Mouse (Mus musculus): ENCODE data around the gene Pfn1. TPM values are rescaled to one million over a fixed set of nuclear protein-coding genes. Genes with fewer than 3 reads are reported as not detected.

Gene Pfn1
- polyA plus RNA-seq, 1 experiment from 2014 or later: 1,550 TPM

DNA sequence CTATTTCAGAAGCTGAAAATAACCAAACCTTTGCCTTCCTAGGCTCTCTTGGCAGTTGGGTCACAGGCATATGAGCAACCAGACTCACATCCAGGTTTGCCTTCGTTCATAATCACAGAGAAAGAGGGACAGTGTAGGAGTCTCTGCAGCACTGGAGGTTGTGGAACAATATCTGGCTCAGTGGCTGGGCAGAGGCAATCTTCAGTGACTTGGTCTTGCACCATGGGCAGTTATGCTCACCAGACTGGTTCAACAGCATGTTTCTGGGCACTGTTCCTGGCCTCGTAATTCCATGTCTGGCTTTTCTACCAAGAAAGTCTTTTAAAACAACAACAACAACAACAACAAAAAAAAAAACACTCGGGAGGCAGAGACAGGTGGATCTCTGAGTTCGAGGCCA lies 18.8 kb downstream of the Pfn1 start:
- H3K9ac ChIP-seq (ENCODE audit: low read length): no peak overlapping the region
- DNase-seq (ENCODE audit: low spot score): no peak
- ATAC-seq (ENCODE audit: low FRiP score, low TSS enrichment): no peak
- no peaks in the 10 kb centered on the region for H3K9me3 ChIP-seq (ENCODE audit: control insufficient read depth, low read length)
- H3K4me1 ChIP-seq (replicated peaks; ENCODE audit: control insufficient read depth, insufficient read depth): no peaks in the 10 kb centered on the region
- H3K4me2 ChIP-seq (replicated peaks; ENCODE audit: low read depth): no peak overlapping the region
- no peak overlapping the region for H3K4me3 ChIP-seq (ENCODE audit: low read depth, low read length)
- no peaks in the 10 kb centered on the region for H3K27me3 ChIP-seq (ENCODE audit: control insufficient read depth, insufficient read depth, low read length)
- 70% methylated on average over 4 of the region's 4 CpGs for WGBS
- no peak overlapping the region for H3K27ac ChIP-seq (replicated peaks)
- TF ChIP-seq EP300 (optimal IDR thresholded peaks at IDR 0.05) (no peak), CTCF (IDR thresholded peaks at IDR 0.05; ENCODE audit: low read depth) (no peak)
- H3K36me3 ChIP-seq (ENCODE audit: control insufficient read depth, insufficient read depth, low read length): no peaks in the 10 kb centered on the region

DNA sequence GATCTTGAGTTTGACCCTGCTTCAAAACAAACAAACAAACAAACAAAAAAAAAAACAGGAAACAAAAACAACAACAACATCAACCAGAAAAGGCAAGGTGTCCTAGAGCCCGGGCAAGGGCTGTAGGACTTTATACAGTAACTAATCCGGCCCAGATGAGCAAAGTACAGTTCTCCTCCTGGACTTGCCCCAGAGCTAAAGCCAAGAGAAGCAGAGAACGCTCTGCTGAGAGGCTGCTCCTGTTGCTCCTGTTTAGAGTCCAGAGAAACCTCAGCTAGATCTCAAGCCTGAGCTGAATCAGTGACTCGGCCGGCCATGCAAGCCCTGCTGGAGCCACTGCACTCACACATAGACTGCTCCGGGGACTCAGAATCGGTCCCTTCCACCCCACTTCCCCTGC lies 24.3 kb downstream of the Pfn1 start:
- no peak for ATAC-seq (ENCODE audit: low FRiP score, low TSS enrichment)
- H3K36me3 ChIP-seq (ENCODE audit: control insufficient read depth, insufficient read depth, low read length): no peaks in the 10 kb centered on the region
- DNase-seq (ENCODE audit: low spot score): no peak
- H3K27me3 ChIP-seq (ENCODE audit: control insufficient read depth, insufficient read depth, low read length): no peaks in the 10 kb centered on the region
- no peak overlapping the region for H3K27ac ChIP-seq (replicated peaks)
- no peak for TF ChIP-seq CTCF (IDR thresholded peaks at IDR 0.05; ENCODE audit: low read depth)
- no peak for TF ChIP-seq EP300 (optimal IDR thresholded peaks at IDR 0.05)
- H3K4me2 ChIP-seq (replicated peaks; ENCODE audit: low read depth): no peak overlapping the region
- H3K4me1 ChIP-seq (replicated peaks; ENCODE audit: control insufficient read depth, insufficient read depth): no peaks in the 10 kb centered on the region
- WGBS: 73% methylated on average over 7 of the region's 7 CpGs
- H3K9me3 ChIP-seq (ENCODE audit: control insufficient read depth, low read length): no peaks in the 10 kb centered on the region
- no peak overlapping the region for H3K4me3 ChIP-seq (ENCODE audit: low read depth, low read length)
- H3K9ac ChIP-seq (ENCODE audit: low read length): no peak overlapping the region

DNA sequence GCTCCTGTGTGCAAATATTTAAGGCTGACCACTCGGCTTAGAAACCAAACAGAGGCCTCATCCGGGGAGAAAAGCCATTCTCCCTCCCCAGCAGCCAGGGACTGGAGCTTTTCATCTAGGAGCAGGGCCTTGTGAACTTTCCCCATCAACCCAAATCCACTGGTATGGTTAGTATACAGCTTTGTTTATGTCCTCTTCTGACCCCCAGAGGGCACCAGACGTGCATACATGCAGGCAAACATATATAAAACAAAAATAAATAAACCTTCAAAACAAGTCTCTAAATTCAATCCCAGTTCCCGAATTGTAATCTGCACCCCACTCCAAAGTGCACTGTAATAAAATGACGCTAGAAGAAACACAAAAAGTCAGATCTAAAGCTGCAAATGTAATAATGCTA lies 24.9 kb downstream of the Pfn1 start:
- Histone ChIP-seq H3K4me2 (replicated peaks; ENCODE audit: low read depth) (no peak overlapping the region), H3K4me3 (ENCODE audit: low read depth, low read length) (no peak overlapping the region), H3K9ac (ENCODE audit: low read length) (no peak overlapping the region), H3K36me3 (ENCODE audit: control insufficient read depth, insufficient read depth, low read length) (no peaks in the 10 kb centered on the region), H3K27ac (replicated peaks) (no peak overlapping the region), H3K27me3 (ENCODE audit: control insufficient read depth, insufficient read depth, low read length) (no peaks in the 10 kb centered on the region), H3K9me3 (ENCODE audit: control insufficient read depth, low read length) (no peaks in the 10 kb centered on the region), H3K4me1 (replicated peaks; ENCODE audit: control insufficient read depth, insufficient read depth) (no peaks in the 10 kb centered on the region)
- ATAC-seq (ENCODE audit: low FRiP score, low TSS enrichment): no peak
- 40% methylated on average over 5 of the region's 5 CpGs for WGBS
- no peak for DNase-seq (ENCODE audit: low spot score)
- TF ChIP-seq EP300 (optimal IDR thresholded peaks at IDR 0.05): no peak
- TF ChIP-seq CTCF (IDR thresholded peaks at IDR 0.05; ENCODE audit: low read depth): peak; percentile 63

DNA sequence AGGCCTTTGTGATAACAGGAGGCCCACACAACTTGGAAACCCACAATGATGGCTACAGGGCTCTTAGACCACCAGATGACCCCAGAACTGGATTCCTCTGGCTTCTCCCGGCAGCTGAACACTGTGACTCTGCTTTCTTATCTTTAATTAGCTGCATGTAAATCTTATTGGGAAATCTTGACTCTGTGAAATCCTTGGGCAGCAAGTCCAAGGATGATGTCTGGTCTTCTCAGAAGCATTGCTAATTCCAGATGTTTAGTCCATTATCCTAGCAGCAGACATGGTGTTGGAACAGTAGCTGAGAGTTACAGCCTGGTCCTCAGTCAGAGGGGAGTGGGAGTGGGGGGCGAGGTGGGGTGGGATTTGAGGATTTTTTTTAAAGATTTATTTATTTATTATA lies 26.0 kb downstream of the Pfn1 start:
- no peaks in the 10 kb centered on the region for H3K9me3 ChIP-seq (ENCODE audit: control insufficient read depth, low read length)
- H3K36me3 ChIP-seq (ENCODE audit: control insufficient read depth, insufficient read depth, low read length): no peaks in the 10 kb centered on the region
- no peak overlapping the region for H3K4me2 ChIP-seq (replicated peaks; ENCODE audit: low read depth)
- TF ChIP-seq CTCF (IDR thresholded peaks at IDR 0.05; ENCODE audit: low read depth) (no peak), EP300 (optimal IDR thresholded peaks at IDR 0.05) (no peak)
- WGBS: 66% methylated on average over 2 of the region's 2 CpGs
- H3K27ac ChIP-seq (replicated peaks): no peak overlapping the region
- ATAC-seq (ENCODE audit: low FRiP score, low TSS enrichment) (no peak), DNase-seq (ENCODE audit: low spot score) (no peak)
- H3K9ac ChIP-seq (ENCODE audit: low read length): no peak overlapping the region
- H3K27me3 ChIP-seq (ENCODE audit: control insufficient read depth, insufficient read depth, low read length): no peaks in the 10 kb centered on the region
- no peaks in the 10 kb centered on the region for H3K4me1 ChIP-seq (replicated peaks; ENCODE audit: control insufficient read depth, insufficient read depth)
- no peak overlapping the region for H3K4me3 ChIP-seq (ENCODE audit: low read depth, low read length)

DNA sequence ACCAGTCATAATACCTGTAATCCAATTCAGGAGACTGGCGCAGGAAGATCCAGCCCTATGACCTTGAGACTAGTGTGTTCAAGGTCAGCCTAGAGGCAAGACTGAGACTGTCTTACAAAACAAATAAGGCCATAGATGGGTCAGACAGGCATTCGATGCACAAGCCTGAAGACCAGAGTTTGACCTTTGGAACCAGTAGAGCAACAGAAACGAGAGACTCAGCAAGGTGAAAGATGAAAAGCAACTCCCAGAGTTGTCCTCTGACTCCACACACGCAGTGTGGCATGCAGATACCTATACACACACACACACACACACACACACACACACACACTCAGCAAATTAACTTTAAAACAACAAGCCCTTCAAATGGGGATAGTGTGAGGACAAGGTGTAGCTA lies 27.6 kb downstream of the Pfn1 start:
- H3K9ac ChIP-seq (ENCODE audit: low read length): no peak overlapping the region
- no peaks in the 10 kb centered on the region for H3K27me3 ChIP-seq (ENCODE audit: control insufficient read depth, insufficient read depth, low read length)
- DNase-seq (ENCODE audit: low spot score) (no peak), ATAC-seq (ENCODE audit: low FRiP score, low TSS enrichment) (no peak)
- no peak overlapping the region for H3K4me3 ChIP-seq (ENCODE audit: low read depth, low read length)
- no peaks in the 10 kb centered on the region for H3K36me3 ChIP-seq (ENCODE audit: control insufficient read depth, insufficient read depth, low read length)
- no peak overlapping the region for H3K4me2 ChIP-seq (replicated peaks; ENCODE audit: low read depth)
- no peak overlapping the region for H3K27ac ChIP-seq (replicated peaks)
- H3K9me3 ChIP-seq (ENCODE audit: control insufficient read depth, low read length): no peaks in the 10 kb centered on the region
- H3K4me1 ChIP-seq (replicated peaks; ENCODE audit: control insufficient read depth, insufficient read depth): no peaks in the 10 kb centered on the region
- no peak for TF ChIP-seq EP300 (optimal IDR thresholded peaks at IDR 0.05)
- TF ChIP-seq CTCF (IDR thresholded peaks at IDR 0.05; ENCODE audit: low read depth): no peak
- WGBS: 54% methylated on average over 4 of the region's 4 CpGs

DNA sequence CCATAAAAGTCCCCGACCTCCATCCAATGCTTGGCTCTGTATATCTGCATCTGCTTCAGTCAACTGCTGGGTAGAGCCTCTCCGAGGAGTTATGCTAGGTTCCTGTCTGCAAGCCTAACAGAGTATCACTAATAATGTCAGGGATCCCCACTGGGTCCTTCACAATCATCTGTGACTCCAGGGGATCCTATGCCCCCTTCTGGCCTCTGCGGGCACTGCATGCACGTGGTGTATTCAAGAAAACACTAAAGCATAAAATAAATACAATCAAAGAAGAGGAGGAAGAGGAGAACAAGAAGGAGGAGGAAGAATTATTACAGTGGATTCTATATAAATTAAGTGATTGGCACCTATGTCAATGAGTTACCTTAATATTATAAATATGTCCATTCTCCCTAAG lies 29.0 kb downstream of the Pfn1 start:
- Histone ChIP-seq H3K4me3 (ENCODE audit: low read depth, low read length) (no peak overlapping the region), H3K36me3 (ENCODE audit: control insufficient read depth, insufficient read depth, low read length) (no peaks in the 10 kb centered on the region), H3K27ac (replicated peaks) (no peak overlapping the region), H3K4me1 (replicated peaks; ENCODE audit: control insufficient read depth, insufficient read depth) (no peaks in the 10 kb centered on the region), H3K9me3 (ENCODE audit: control insufficient read depth, low read length) (no peaks in the 10 kb centered on the region), H3K27me3 (ENCODE audit: control insufficient read depth, insufficient read depth, low read length) (no peaks in the 10 kb centered on the region), H3K4me2 (replicated peaks; ENCODE audit: low read depth) (no peak overlapping the region), H3K9ac (ENCODE audit: low read length) (no peak overlapping the region)
- no peak for TF ChIP-seq EP300 (optimal IDR thresholded peaks at IDR 0.05)
- peak; percentile 83 for TF ChIP-seq CTCF (IDR thresholded peaks at IDR 0.05; ENCODE audit: low read depth)
- no peak for ATAC-seq (ENCODE audit: low FRiP score, low TSS enrichment)
- WGBS: 54% methylated on average over 4 of the region's 4 CpGs
- DNase-seq (ENCODE audit: low spot score): peak; percentile 67
